Mouse (Mus musculus): ENCODE data around the gene Exoc5.
"Not testable (repeated sequence)": the region's sequence is repeated elsewhere in the genome, so short reads cannot be mapped to it uniquely, and the experiment has no call there.

Gene Exoc5

GRCm38 (mm10) chr14:49066274-49066823, at the start of gene Exoc5:
Exoc5 (minus strand) TSS chr14:49066653.
- DNase-seq (ENCODE audit: low spot score in 2 of 2) = peak; percentile 84 to 92

- not testable (repeated sequence) for DNase-seq (ENCODE audit: low spot score in 2 of 2)
These were observed 25.3 kb upstream of the Exoc5 start for GRCm38 (mm10) chr14:49091755-49092154.

GRCm38 (mm10) chr14:49091277-49091676, 24.8 kb upstream of the Exoc5 start:
- no peak for DNase-seq (ENCODE audit: low spot score in 2 of 2)

- DNase-seq (ENCODE audit: low spot score in 2 of 2) = no peak
These were observed 23.6 kb upstream of the Exoc5 start for GRCm38 (mm10) chr14:49090102-49090501.

GRCm38 (mm10) chr14:49089461-49090058, 23.1 kb upstream of the Exoc5 start:
- DNase-seq (ENCODE audit: low spot score in 2 of 2) = no peak

GRCm38 (mm10) chr14:49088155-49089048, 21.9 kb upstream of the Exoc5 start:
- DNase-seq (ENCODE audit: low spot score in 2 of 2) = no peak

GRCm38 (mm10) chr14:49086522-49086921, 20.1 kb upstream of the Exoc5 start:
- no peak for DNase-seq (ENCODE audit: low spot score in 2 of 2)

GRCm38 (mm10) chr14:49078820-49079219, 12.4 kb upstream of the Exoc5 start:
- DNase-seq (ENCODE audit: low spot score in 2 of 2) = no peak

GRCm38 (mm10) chr14:49074361-49074760, 7.9 kb upstream of the Exoc5 start:
- DNase-seq (ENCODE audit: low spot score in 2 of 2) = no peak

- no peak for DNase-seq (ENCODE audit: low spot score in 2 of 2)
These were observed 7.4 kb upstream of the Exoc5 start for GRCm38 (mm10) chr14:49073896-49074295.

GRCm38 (mm10) chr14:49072837-49073236, 6.4 kb upstream of the Exoc5 start:
- DNase-seq (ENCODE audit: low spot score in 2 of 2) = no peak

GRCm38 (mm10) chr14:49065529-49066273, 752 bp downstream of the Exoc5 start, which contains the start of gene Ap5m1:
Ap5m1 (plus strand) TSS chr14:49066097.
- no peak for DNase-seq (ENCODE audit: low spot score in 2 of 2)

GRCm38 (mm10) chr14:49063838-49064237, 2.6 kb downstream of the Exoc5 start:
- no peak for DNase-seq (ENCODE audit: low spot score in 2 of 2)

GRCm38 (mm10) chr14:49049492-49049891, 17.0 kb downstream of the Exoc5 start:
- DNase-seq (ENCODE audit: low spot score in 2 of 2) = no peak

GRCm38 (mm10) chr14:49045610-49046009, 20.8 kb downstream of the Exoc5 start:
- DNase-seq (ENCODE audit: low spot score in 2 of 2) = no peak

- no peak for DNase-seq (ENCODE audit: low spot score in 2 of 2)
These were observed 37.5 kb downstream of the Exoc5 start for GRCm38 (mm10) chr14:49028991-49029390.

GRCm38 (mm10) chr14:49027779-49028368, 38.6 kb downstream of the Exoc5 start:
- DNase-seq (ENCODE audit: low spot score in 2 of 2) = no peak

GRCm38 (mm10) chr14:49027040-49027778, 39.2 kb downstream of the Exoc5 start:
- DNase-seq (ENCODE audit: low spot score in 2 of 2) = no peak

GRCm38 (mm10) chr14:49019765-49020164, 46.7 kb downstream of the Exoc5 start:
- no peak for DNase-seq (ENCODE audit: low spot score in 2 of 2)

- no peak for DNase-seq (ENCODE audit: low spot score in 2 of 2)
These were observed 57.9 kb downstream of the Exoc5 start for GRCm38 (mm10) chr14:49008399-49009189.
